Mouse (Mus musculus) thymus, adult 2 months (tissue): ENCODE data around the gene Sh3pxd2a.

Experiments
- CTCF ChIP-seq: fragments of 200-500 bp; IDR thresholded peaks from 2 replicates; pipeline ENCODE4 v1.5.1; 2012; ENCODE audit warnings: mild to moderate bottlenecking, control low read depth, low read length, moderate library complexity, borderline replicate concordance; ENCODE audit not compliant: control insufficient read depth, poor library complexity, insufficient read depth; ENCODE audit errors: extremely low read depth
- POLR2A ChIP-seq: fragments of 200-500 bp; IDR thresholded peaks from 2 replicates; pipeline ENCODE4 v1.6.1; 2012; ENCODE audit warnings: mild to moderate bottlenecking, low read length, control low read depth, moderate library complexity; ENCODE audit not compliant: control insufficient read depth, poor library complexity, insufficient read depth; ENCODE audit errors: extremely low read depth

DNA sequence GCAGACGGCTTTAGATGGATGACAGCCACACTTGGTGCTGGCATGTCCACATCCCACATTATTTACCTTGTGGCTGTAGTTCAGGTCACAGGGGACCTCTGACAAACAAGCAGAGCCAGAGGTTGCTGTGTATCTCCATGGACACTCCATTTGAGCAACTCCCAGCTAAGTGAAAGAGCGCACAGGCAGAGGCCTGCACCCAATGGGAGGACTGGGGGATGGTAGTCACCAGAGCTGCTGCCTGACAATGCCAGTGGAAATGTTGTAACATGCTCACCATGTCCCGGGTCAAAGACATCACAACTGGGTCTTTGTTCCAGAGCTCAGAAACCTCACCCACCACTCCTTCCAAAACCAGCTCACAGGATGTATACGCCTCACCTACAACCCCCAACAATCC lies 153.0 kb downstream of the Sh3pxd2a start:
- no peak for TF ChIP-seq POLR2A
- no peak for TF ChIP-seq CTCF
